Mouse (Mus musculus): Measurements from ENCODE around the gene Clca4a. TPM values are rescaled to one million over a fixed set of nuclear protein-coding genes. Genes with fewer than 3 reads are reported as not detected.

Clca4a gene
- polyA plus RNA-seq, 1 experiment from 2014 or later, result 0.60 TPM

Other genes starting within 250 kb of the Clca4a start
- 16.6 and 18.0 TPM in 2 replicates for gene Clca3a1, start 214.1 kb downstream of the Clca4a start, polyA plus RNA-seq (2015; fragmentation: Nextera tagmentation; extraction: Ambion mirVana)
- 3.9 and 6.6 TPM in 2 replicates for gene Clca3a2, start 155.6 kb downstream of the Clca4a start, polyA plus RNA-seq (2015; fragmentation: Nextera tagmentation; extraction: Ambion mirVana)
- gene Clca3b, start 125.7 kb downstream of the Clca4a start, polyA plus RNA-seq (2015; fragmentation: Nextera tagmentation; extraction: Ambion mirVana), result 0.09 and 0.37 TPM in 2 replicates
- 1.5 TPM in 1 of 2 replicates, not detected in the other for gene Clca4b, start 42.5 kb downstream of the Clca4a start, polyA plus RNA-seq (2015; fragmentation: Nextera tagmentation; extraction: Ambion mirVana)
- 0.16 and 0.47 TPM in 2 replicates for gene Clca1, start 57.7 kb upstream of the Clca4a start, polyA plus RNA-seq (2015; fragmentation: Nextera tagmentation; extraction: Ambion mirVana)
- 0.24 and 0.60 TPM in 2 replicates for gene Clca2, start 124.4 kb upstream of the Clca4a start, polyA plus RNA-seq (2015; fragmentation: Nextera tagmentation; extraction: Ambion mirVana)
- gene Odf2l, start 143.5 kb upstream of the Clca4a start, polyA plus RNA-seq (2015; fragmentation: Nextera tagmentation; extraction: Ambion mirVana), result 11.3 and 13.0 TPM in 2 replicates

Measured in heart, embryonic 16.5 days (tissue).